Mouse (Mus musculus): ENCODE measurements around the gene Zap70. TPM values are rescaled to one million over a fixed set of nuclear protein-coding genes. Genes with fewer than 3 reads are reported as not detected.
"Not testable (repeated sequence)": the region's sequence is repeated elsewhere in the genome, so short reads cannot be mapped to it uniquely, and the experiment has no call there.

The Zap70 gene
- polyA plus RNA-seq, 1 experiment from 2014 or later: 0.99 TPM

- Histone ChIP-seq H3K4me3 (ENCODE audit: low read depth, low read length) (no peak overlapping the region), H3K4me1 (ENCODE audit: control insufficient read depth, insufficient read depth, low read length) (no peaks in the 10 kb centered on the region), H3K9me3 (replicated peaks; ENCODE audit: control insufficient read depth, low read length) (no peaks in the 10 kb centered on the region), H3K36me3 (ENCODE audit: control insufficient read depth, insufficient read depth, low read length) (peaks cover 89% of the 10 kb centered on the region), H3K27me3 (replicated peaks; ENCODE audit: control insufficient read depth, insufficient read depth, low read length) (no peaks in the 10 kb centered on the region), H3K9ac (ENCODE audit: low read length) (no peak overlapping the region), H3K4me2 (ENCODE audit: low read length) (no peak overlapping the region), H3K27ac (ENCODE audit: low read depth, low read length) (no peak overlapping the region)
- WGBS: 96% methylated on average over 7 of the region's 7 CpGs
- no peak for ATAC-seq
- no peak for DNase-seq (ENCODE audit: low spot score)
Measured at GRCm38 (mm10) chr1:36806181-36806905, 44.7 kb downstream of the Zap70 start.

- peaks cover 89% of the 10 kb centered on the region for H3K36me3 ChIP-seq (ENCODE audit: control insufficient read depth, insufficient read depth, low read length)
- no peak for DNase-seq (ENCODE audit: low spot score)
- no peak overlapping the region for H3K4me3 ChIP-seq (ENCODE audit: low read depth, low read length)
Measured at GRCm38 (mm10) chr1:36807086-36807485, 45.5 kb downstream of the Zap70 start.

GRCm38 (mm10) chr1:36807782-36808565 is 46.4 kb downstream of the Zap70 start:
- Histone ChIP-seq H3K27ac (ENCODE audit: low read depth, low read length) (no peak overlapping the region), H3K9ac (ENCODE audit: low read length) (no peak overlapping the region), H3K4me3 (ENCODE audit: low read depth, low read length) (no peak overlapping the region), H3K4me1 (ENCODE audit: control insufficient read depth, insufficient read depth, low read length) (no peaks in the 10 kb centered on the region), H3K9me3 (replicated peaks; ENCODE audit: control insufficient read depth, low read length) (no peaks in the 10 kb centered on the region), H3K4me2 (ENCODE audit: low read length) (no peak overlapping the region), H3K27me3 (replicated peaks; ENCODE audit: control insufficient read depth, insufficient read depth, low read length) (no peaks in the 10 kb centered on the region), H3K36me3 (ENCODE audit: control insufficient read depth, insufficient read depth, low read length) (peaks cover 90% of the 10 kb centered on the region)
- ATAC-seq (no peak), DNase-seq (ENCODE audit: low spot score) (no peak)
- 94% methylated on average over 14 of the region's 14 CpGs for WGBS

More at GRCm38 (mm10) chr1:36807086-36807485, 45.5 kb downstream of the Zap70 start:
- Histone ChIP-seq H3K9me3 (replicated peaks; ENCODE audit: control insufficient read depth, low read length) (no peaks in the 10 kb centered on the region), H3K4me1 (ENCODE audit: control insufficient read depth, insufficient read depth, low read length) (no peaks in the 10 kb centered on the region), H3K27me3 (replicated peaks; ENCODE audit: control insufficient read depth, insufficient read depth, low read length) (no peaks in the 10 kb centered on the region), H3K4me2 (ENCODE audit: low read length) (no peak overlapping the region), H3K9ac (ENCODE audit: low read length) (no peak overlapping the region), H3K27ac (ENCODE audit: low read depth, low read length) (no peak overlapping the region)
- no peak for ATAC-seq
- 96% methylated on average over 1 of the region's 1 CpGs for WGBS

GRCm38 (mm10) chr1:36811806-36812205 is 50.2 kb downstream of the Zap70 start:
- DNase-seq (ENCODE audit: low spot score) (no peak), ATAC-seq (no peak)
- Histone ChIP-seq H3K27me3 (replicated peaks; ENCODE audit: control insufficient read depth, insufficient read depth, low read length) (no peaks in the 10 kb centered on the region), H3K9me3 (replicated peaks; ENCODE audit: control insufficient read depth, low read length) (no peaks in the 10 kb centered on the region), H3K27ac (ENCODE audit: low read depth, low read length) (no peak overlapping the region), H3K36me3 (ENCODE audit: control insufficient read depth, insufficient read depth, low read length) (peaks cover 87% of the 10 kb centered on the region), H3K4me2 (ENCODE audit: low read length) (no peak overlapping the region), H3K4me1 (ENCODE audit: control insufficient read depth, insufficient read depth, low read length) (no peaks in the 10 kb centered on the region), H3K4me3 (ENCODE audit: low read depth, low read length) (no peak overlapping the region), H3K9ac (ENCODE audit: low read length) (no peak overlapping the region)
- 95% methylated on average over 7 of the region's 7 CpGs for WGBS

GRCm38 (mm10) chr1:36813415-36813814 is 51.8 kb downstream of the Zap70 start:
- H3K4me3 ChIP-seq (ENCODE audit: low read depth, low read length): no peak overlapping the region
- no peaks in the 10 kb centered on the region for H3K27me3 ChIP-seq (replicated peaks; ENCODE audit: control insufficient read depth, insufficient read depth, low read length)
- 87% methylated on average over 7 of the region's 7 CpGs for WGBS
- DNase-seq (ENCODE audit: low spot score) (peak; percentile 67), ATAC-seq (peak; percentile 34; the same call in 1 of the 2 replicates)
- no peak overlapping the region for H3K27ac ChIP-seq (ENCODE audit: low read depth, low read length)
- H3K4me1 ChIP-seq (ENCODE audit: control insufficient read depth, insufficient read depth, low read length): no peaks in the 10 kb centered on the region
- no peak overlapping the region for H3K9ac ChIP-seq (ENCODE audit: low read length)
- no peak overlapping the region for H3K4me2 ChIP-seq (ENCODE audit: low read length)
- H3K36me3 ChIP-seq (ENCODE audit: control insufficient read depth, insufficient read depth, low read length): peaks cover 87% of the 10 kb centered on the region
- no peaks in the 10 kb centered on the region for H3K9me3 ChIP-seq (replicated peaks; ENCODE audit: control insufficient read depth, low read length)

GRCm38 (mm10) chr1:36814271-36814903 is 52.8 kb downstream of the Zap70 start:
- Histone ChIP-seq H3K4me1 (ENCODE audit: control insufficient read depth, insufficient read depth, low read length) (no peaks in the 10 kb centered on the region), H3K9ac (ENCODE audit: low read length) (no peak overlapping the region), H3K4me3 (ENCODE audit: low read depth, low read length) (no peak overlapping the region), H3K36me3 (ENCODE audit: control insufficient read depth, insufficient read depth, low read length) (peaks cover 87% of the 10 kb centered on the region), H3K27ac (ENCODE audit: low read depth, low read length) (no peak overlapping the region), H3K27me3 (replicated peaks; ENCODE audit: control insufficient read depth, insufficient read depth, low read length) (no peaks in the 10 kb centered on the region), H3K4me2 (ENCODE audit: low read length) (no peak overlapping the region), H3K9me3 (replicated peaks; ENCODE audit: control insufficient read depth, low read length) (no peaks in the 10 kb centered on the region)
- DNase-seq (ENCODE audit: low spot score): no peak
- ATAC-seq: no peak
- 83% methylated on average over 5 of the region's 5 CpGs for WGBS

GRCm38 (mm10) chr1:36815166-36815565 is 53.6 kb downstream of the Zap70 start:
- Histone ChIP-seq H3K4me3 (ENCODE audit: low read depth, low read length) (no peak overlapping the region), H3K9ac (ENCODE audit: low read length) (no peak overlapping the region), H3K27me3 (replicated peaks; ENCODE audit: control insufficient read depth, insufficient read depth, low read length) (no peaks in the 10 kb centered on the region), H3K36me3 (ENCODE audit: control insufficient read depth, insufficient read depth, low read length) (peaks cover 86% of the 10 kb centered on the region), H3K9me3 (replicated peaks; ENCODE audit: control insufficient read depth, low read length) (no peaks in the 10 kb centered on the region), H3K27ac (ENCODE audit: low read depth, low read length) (no peak overlapping the region), H3K4me2 (ENCODE audit: low read length) (no peak overlapping the region), H3K4me1 (ENCODE audit: control insufficient read depth, insufficient read depth, low read length) (no peaks in the 10 kb centered on the region)
- ATAC-seq: no peak
- no peak for DNase-seq (ENCODE audit: low spot score)
- WGBS: 96% methylated on average over 6 of the region's 6 CpGs

GRCm38 (mm10) chr1:36821918-36822317 is 60.3 kb downstream of the Zap70 start:
- H3K4me1 ChIP-seq (ENCODE audit: control insufficient read depth, insufficient read depth, low read length); H3K9ac ChIP-seq (ENCODE audit: low read length); ATAC-seq; DNase-seq (ENCODE audit: low spot score); H3K27me3 ChIP-seq (replicated peaks; ENCODE audit: control insufficient read depth, insufficient read depth, low read length); H3K9me3 ChIP-seq (replicated peaks; ENCODE audit: control insufficient read depth, low read length); H3K4me2 ChIP-seq (ENCODE audit: low read length); H3K4me3 ChIP-seq (ENCODE audit: low read depth, low read length); H3K27ac ChIP-seq (ENCODE audit: low read depth, low read length): not testable (repeated sequence)
- WGBS: 91% methylated on average over 4 of the region's 4 CpGs
- peaks cover 86% of the 10 kb centered on the region for H3K36me3 ChIP-seq (ENCODE audit: control insufficient read depth, insufficient read depth, low read length)

All from forebrain, embryonic 14.5 days (tissue).